Mouse (Mus musculus): ENCODE data around the gene Mvp.

The Mvp gene

GRCm38 (mm10) chr7:126988816-126989215 is 25.6 kb downstream of the Mvp start:
- no peak for DNase-seq (ENCODE audit: low read depth, low spot score)

GRCm38 (mm10) chr7:126986319-126986718 is 28.1 kb downstream of the Mvp start:
- DNase-seq (ENCODE audit: low read depth, low spot score), result no peak

GRCm38 (mm10) chr7:126984667-126985444 is 29.6 kb downstream of the Mvp start:
- no peak for DNase-seq (ENCODE audit: low read depth, low spot score)

- DNase-seq (ENCODE audit: low read depth, low spot score), result no peak
These were observed 31.3 kb downstream of the Mvp start for GRCm38 (mm10) chr7:126983113-126983512.

- DNase-seq (ENCODE audit: low read depth, low spot score), result no peak
These were observed 32.4 kb downstream of the Mvp start for GRCm38 (mm10) chr7:126982054-126982453.

- no peak for DNase-seq (ENCODE audit: low read depth, low spot score)
These were observed 32.8 kb downstream of the Mvp start for GRCm38 (mm10) chr7:126981601-126982000.

- DNase-seq (ENCODE audit: low read depth, low spot score), result no peak
These were observed 35.6 kb downstream of the Mvp start for GRCm38 (mm10) chr7:126978841-126979240.

- DNase-seq (ENCODE audit: low read depth, low spot score), result no peak
These were observed 37.5 kb downstream of the Mvp start for GRCm38 (mm10) chr7:126976878-126977459.

GRCm38 (mm10) chr7:126975950-126976866 is 38.2 kb downstream of the Mvp start, which contains the start of gene Cdiptos:
Gene Cdiptos, minus strand, starts transcription at chr7:126976098.
- DNase-seq (ENCODE audit: low read depth, low spot score), result peak; percentile 89

- DNase-seq (ENCODE audit: low read depth, low spot score), result no peak
These were observed 38.7 kb downstream of the Mvp start, which contains the start of gene Cdipt for GRCm38 (mm10) chr7:126975893-126975949. Gene Cdipt, plus strand, starts transcription at chr7:126975914.

- DNase-seq (ENCODE audit: low read depth, low spot score), result no peak
These were observed 38.9 kb downstream of the Mvp start for GRCm38 (mm10) chr7:126975493-126975892.

- no peak for DNase-seq (ENCODE audit: low read depth, low spot score)
These were observed 47.1 kb downstream of the Mvp start for GRCm38 (mm10) chr7:126967361-126967760.

GRCm38 (mm10) chr7:126965568-126965967 is 48.9 kb downstream of the Mvp start:
- no peak for DNase-seq (ENCODE audit: low read depth, low spot score)

GRCm38 (mm10) chr7:126963548-126964286 is 50.7 kb downstream of the Mvp start:
- DNase-seq (ENCODE audit: low read depth, low spot score), result no peak

GRCm38 (mm10) chr7:126961965-126962364 is 52.5 kb downstream of the Mvp start:
- DNase-seq (ENCODE audit: low read depth, low spot score), result no peak

- DNase-seq (ENCODE audit: low read depth, low spot score), result no peak
These were observed 53.3 kb downstream of the Mvp start for GRCm38 (mm10) chr7:126961095-126961494.

- DNase-seq (ENCODE audit: low read depth, low spot score), result no peak
These were observed 54.6 kb downstream of the Mvp start for GRCm38 (mm10) chr7:126959780-126960179.

- DNase-seq (ENCODE audit: low read depth, low spot score), result no peak
These were observed 59.3 kb downstream of the Mvp start for GRCm38 (mm10) chr7:126955125-126955524.

GRCm38 (mm10) chr7:126952646-126953045 is 61.8 kb downstream of the Mvp start:
- no peak for DNase-seq (ENCODE audit: low read depth, low spot score)

GRCm38 (mm10) chr7:126951741-126952140 is 62.7 kb downstream of the Mvp start:
- DNase-seq (ENCODE audit: low read depth, low spot score), result no peak

- no peak for DNase-seq (ENCODE audit: low read depth, low spot score)
These were observed 63.5 kb downstream of the Mvp start for GRCm38 (mm10) chr7:126950647-126951615.

Measured in WW6 (cell line).